Mouse (Mus musculus): ENCODE results near the gene Dync1i2.

The Dync1i2 gene

DNA sequence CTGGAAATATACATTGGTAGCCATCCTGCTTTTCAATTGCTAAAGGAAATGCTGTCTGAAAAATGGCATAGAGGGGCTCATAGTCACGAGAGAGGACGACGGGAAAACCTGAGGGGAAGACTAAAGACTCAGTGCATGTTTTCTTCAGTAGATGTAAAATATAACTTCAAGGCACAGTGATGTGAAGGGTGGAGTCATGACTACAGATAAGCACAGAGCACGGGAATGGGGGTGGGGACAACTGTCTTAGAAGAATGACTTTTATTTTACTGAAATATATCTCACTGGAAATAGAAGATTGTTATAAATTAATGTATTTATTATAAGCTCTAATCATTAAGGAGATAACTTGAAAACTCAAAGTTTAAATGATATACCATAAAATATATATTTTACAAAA, 58.6 kb downstream of the Dync1i2 start:
- DNase-seq (ENCODE audit: low spot score in 2 of 2) = no peak

DNA sequence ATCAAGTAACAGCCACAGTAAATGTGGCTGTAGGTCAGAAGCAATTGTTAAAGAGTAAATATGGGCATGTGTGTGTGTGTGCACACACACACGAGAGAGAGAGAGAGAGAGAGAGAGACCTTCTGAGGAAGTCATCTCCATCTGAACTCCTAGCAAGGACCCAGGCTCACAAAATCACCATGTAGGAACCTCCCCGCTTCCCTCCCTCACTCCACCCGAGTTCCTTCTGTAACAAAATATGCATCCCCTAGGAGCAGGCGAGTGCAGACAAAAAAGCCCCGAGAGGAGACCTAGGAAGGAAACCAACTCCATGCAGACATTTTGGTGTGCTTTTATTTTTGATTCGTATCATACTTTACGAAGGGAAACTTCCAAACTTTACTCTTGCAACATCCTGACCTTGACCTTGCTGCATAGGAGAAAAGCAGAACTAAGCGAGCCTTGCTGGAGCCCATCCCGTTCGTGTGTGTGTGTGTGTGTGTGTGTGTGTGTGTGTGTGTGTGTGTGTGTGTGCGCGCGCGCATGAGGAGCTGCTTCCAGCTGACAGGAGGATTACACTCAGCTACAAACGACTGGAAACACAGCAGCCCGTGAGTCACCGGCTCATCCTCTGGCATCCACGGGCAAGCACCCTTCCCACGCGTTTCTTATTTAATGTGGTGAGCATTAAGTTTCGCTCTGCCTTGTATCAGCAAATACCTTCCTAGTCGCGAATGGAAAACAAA, 62.6 kb downstream of the Dync1i2 start:
- DNase-seq (ENCODE audit: low spot score in 2 of 2) = no peak

- DNase-seq (ENCODE audit: low spot score in 2 of 2) = no peak
Observed at GRCm38 (mm10) chr2:71275734-71276133, 64.2 kb downstream of the Dync1i2 start.

- DNase-seq (ENCODE audit: low spot score in 2 of 2) = no peak
Observed at GRCm38 (mm10) chr2:71278791-71279775, 67.6 kb downstream of the Dync1i2 start.

- no peak for DNase-seq (ENCODE audit: low spot score in 2 of 2)
Observed at GRCm38 (mm10) chr2:71281981-71282380, 70.5 kb downstream of the Dync1i2 start.

- DNase-seq (ENCODE audit: low spot score in 2 of 2) = no peak
Observed at GRCm38 (mm10) chr2:71290107-71290775, 78.7 kb downstream of the Dync1i2 start.

- DNase-seq (ENCODE audit: low spot score in 2 of 2) = no peak
Observed at GRCm38 (mm10) chr2:71291566-71291965, 80.1 kb downstream of the Dync1i2 start.

DNA sequence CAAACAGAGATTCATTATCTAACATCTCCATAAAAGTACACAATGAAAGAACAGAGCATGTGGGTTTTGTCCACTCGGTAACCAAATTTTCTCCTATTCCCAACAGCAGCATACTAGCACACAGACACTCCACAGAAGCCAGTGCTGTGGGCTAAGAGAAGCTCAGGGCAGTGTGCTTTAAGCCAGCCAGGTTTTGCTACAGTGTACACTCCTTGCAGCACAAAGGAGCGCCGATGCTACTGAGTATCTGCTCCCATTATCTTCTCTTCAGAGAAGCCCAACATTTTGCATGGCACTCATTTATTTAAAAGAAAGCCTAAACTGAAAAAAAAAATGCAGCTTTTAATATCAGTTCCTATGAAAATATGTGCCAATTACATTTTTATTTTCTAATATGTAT, 82.5 kb downstream of the Dync1i2 start:
- no peak for DNase-seq (ENCODE audit: low spot score in 2 of 2)

DNA sequence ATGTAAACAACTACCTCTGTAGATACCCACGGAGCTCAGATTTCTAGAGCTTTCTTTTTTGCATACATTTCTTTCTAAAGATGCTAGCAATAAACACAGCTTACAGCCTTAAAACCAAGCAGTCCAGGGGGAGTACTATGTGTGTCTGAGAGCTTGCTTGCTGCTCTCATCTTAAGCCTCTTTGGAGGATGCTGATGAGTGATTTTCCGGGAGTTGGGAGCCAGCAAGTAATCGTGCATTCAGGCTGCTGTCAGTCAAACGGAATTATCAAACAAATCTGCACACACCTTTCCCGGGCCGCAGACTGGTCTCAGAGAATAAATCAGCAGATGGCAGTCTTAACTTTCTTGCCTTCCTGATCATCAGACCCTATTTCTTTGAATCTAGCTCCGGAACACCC, 83.0 kb downstream of the Dync1i2 start:
- no peak for DNase-seq (ENCODE audit: low spot score in 2 of 2)

DNA sequence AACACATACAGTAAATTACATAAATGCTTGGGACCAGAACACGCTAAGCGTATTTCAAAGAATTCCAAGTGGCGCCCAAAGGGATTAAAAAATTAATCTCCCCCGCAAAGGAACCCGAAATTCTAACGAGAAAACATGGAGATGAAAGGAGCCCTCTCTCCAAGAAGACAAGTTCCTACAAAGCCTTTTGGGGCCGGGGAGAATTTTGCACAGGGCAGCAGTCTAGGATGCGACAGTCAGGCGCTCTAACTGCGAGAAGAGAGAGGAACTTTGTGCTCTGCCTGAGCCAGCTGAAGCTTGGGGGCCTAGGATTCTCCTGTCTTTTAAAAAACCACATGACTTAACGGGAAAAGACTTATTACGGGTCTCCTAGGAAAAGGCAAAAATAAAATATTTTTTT, 84.3 kb downstream of the Dync1i2 start:
- no peak for DNase-seq (ENCODE audit: low spot score in 2 of 2)

GRCm38 (mm10) chr2:71297501-71297900, 86.0 kb downstream of the Dync1i2 start:
- no peak for DNase-seq (ENCODE audit: low spot score in 2 of 2)

DNA sequence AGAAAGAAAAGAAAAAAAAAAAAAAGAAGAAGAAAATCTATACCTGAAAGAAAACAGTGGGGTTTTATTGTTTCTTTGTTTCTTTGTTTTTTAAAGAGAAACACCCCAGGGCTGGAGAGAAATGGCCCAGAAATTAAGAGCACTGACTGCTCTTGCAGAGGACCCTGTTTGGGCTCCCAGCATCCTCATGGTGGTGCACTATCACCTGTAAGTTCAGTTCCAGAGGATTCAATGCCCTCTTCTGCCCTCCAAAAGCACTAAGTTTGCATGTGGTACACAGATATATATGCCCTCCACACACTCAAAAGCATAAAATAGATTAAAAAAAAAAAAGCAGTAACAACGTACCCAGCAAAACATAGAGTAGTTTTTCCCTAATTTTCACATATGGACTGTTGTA, 87.2 kb downstream of the Dync1i2 start:
- DNase-seq (ENCODE audit: low spot score in 2 of 2) = peak in 1 of 2 experiments; percentile 45

- DNase-seq (ENCODE audit: low spot score in 2 of 2) = no peak
Observed at GRCm38 (mm10) chr2:71302156-71302663, 90.7 kb downstream of the Dync1i2 start.

DNA sequence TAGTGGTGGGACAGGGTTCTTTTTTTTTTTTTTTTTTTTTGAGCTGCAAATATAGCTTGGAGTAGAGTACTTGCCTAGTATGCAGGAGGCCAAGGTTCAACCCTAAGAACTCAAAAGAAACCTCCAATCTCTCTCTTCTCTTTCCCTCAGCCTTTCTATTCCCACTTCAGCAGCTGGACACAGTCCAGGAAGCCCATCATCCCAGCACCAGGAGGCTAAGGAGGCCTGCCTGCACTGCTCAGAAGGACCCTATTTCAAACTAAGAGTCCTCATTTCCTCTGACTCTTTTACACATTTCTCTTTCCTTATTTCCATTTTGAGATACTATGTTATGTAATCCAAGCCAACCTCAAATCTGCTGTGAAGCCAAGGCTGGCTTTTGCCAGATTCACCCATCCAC, 91.7 kb downstream of the Dync1i2 start:
- no peak for DNase-seq (ENCODE audit: low spot score in 2 of 2)

DNA sequence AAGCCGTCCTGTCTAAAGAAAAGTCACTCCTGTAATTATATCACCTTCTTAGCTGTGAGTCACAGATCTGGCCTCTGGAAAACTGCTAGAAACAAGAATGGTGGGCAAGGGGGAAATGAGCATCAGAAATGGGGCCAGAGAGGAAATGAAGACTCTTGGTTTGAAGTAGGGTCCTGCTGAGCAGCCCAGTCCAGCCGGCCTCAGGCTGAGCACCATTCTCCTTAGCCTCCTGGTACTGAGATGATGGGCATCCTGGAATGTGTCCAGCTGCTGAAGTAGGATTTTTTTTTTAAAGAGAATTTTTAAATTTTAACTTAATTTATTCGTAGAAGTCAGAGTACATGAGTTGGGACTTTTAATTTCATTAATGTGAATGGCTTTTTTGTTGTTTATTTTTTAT, 93.3 kb downstream of the Dync1i2 start:
- DNase-seq (ENCODE audit: low spot score in 2 of 2) = no peak

DNA sequence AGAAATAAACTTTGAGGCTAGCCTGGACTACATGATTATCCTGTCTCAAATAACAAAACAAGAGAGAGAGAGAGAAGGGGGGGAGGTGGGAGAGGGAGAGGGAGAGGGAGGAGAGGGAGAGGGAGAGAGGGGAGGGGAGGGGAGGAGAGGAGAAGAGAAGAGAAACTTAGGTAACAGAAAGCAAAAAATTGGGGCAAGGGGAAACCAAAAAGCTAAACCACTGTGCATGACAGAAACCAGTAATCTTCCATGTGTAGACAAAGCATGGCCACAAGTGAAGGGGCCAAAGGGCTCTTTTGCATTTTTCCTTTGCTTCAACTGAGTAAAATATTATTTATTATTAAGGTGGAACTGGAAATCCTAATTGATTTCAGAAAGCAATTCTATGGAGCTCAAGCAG, 94.9 kb downstream of the Dync1i2 start:
- no peak for DNase-seq (ENCODE audit: low spot score in 2 of 2)

DNA sequence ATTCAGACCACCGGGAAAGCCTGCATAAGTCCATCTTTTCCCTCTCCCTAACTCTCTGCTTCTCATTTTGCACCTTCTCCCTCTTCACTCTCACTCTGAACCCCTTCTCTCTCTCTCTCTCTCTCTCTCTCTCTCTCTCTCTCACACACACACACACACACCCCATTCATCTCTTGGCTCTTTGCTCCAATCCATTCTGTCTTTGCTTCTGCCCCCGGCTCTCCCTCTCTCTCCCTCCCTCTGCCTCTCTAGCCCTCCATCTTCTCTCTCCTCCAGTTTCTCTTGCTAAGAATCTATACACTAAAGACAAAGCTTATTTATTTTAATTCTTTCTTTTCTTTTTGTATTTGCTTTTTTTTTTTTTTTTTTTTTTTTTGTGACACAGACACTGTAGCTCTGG, 98.2 kb downstream of the Dync1i2 start:
- DNase-seq (ENCODE audit: low spot score in 2 of 2) = no peak

DNA sequence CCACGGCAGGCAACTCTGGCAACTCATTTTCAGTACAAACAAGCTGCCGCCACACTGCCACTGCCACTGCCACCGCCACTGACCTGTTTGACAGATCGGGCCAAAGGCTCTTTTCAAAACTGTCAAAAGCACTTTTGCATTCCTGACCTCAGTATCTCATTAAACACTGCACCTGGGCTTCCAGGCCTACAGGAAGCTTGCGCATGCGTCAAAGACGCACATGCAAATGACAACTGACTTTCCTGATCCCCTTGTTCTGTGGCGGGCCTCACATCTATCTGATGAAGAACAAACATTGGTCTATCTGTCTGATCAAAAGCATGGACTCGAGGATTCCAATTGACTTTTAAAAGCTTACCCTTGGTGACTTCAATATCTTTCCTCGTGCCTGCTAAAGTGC, 100.6 kb downstream of the Dync1i2 start:
- no peak for DNase-seq (ENCODE audit: low spot score in 2 of 2)
